Mouse (Mus musculus) heart, embryonic 14.5 days (tissue): ENCODE results near the gene Nsd2. TPM values are rescaled to one million over a fixed set of nuclear protein-coding genes. Genes with fewer than 3 reads are reported as not detected.

ENCODE experiments used
- ATAC-seq: fragments of 200-750 bp; cut with Nextera tagmentation; 2 replicates; pipeline ENCODE4 v1.8.0; 2017; ENCODE audit warnings: low read depth, moderate TSS enrichment; ENCODE audit not compliant: insufficient number of reproducible peaks, insufficient read depth, low FRiP score
- H3K27ac ChIP-seq, 2 experiments: fragments of 200-500 bp in 1 of 2; fragments of 300-500 bp in 1 of 2; sonication (generic) in 1 of 2; replicated peaks in 1 of 2; 2 replicates each; pipeline ENCODE4 v1.5.1; 2012 to 2014; ENCODE audit warnings: low read depth in 2 of 2, low read length in 2 of 2, control low read depth in 1 of 2, mild to moderate bottlenecking in 1 of 2, mixed read lengths in 1 of 2; ENCODE audit not compliant: control insufficient read depth in 1 of 2, insufficient read depth in 1 of 2
- H3K27me3 ChIP-seq: fragments of 300-500 bp; sonication (generic); 2 replicates; pipeline ENCODE4 v1.6.1; 2014; ENCODE audit warnings: mild to moderate bottlenecking, low read length, control low read depth; ENCODE audit not compliant: control insufficient read depth, insufficient read depth
- H3K36me3 ChIP-seq: fragments of 300-500 bp; sonication (generic); 2 replicates; pipeline ENCODE4 v1.6.1; 2014; ENCODE audit warnings: mild to moderate bottlenecking, control low read depth, low read length, mixed read lengths; ENCODE audit not compliant: control insufficient read depth, insufficient read depth
- H3K4me1 ChIP-seq, 2 experiments: fragments of 200-500 bp in 1 of 2; fragments of 300-500 bp in 1 of 2; sonication (generic) in 1 of 2; 2 replicates each; pipeline ENCODE4 v1.6.1; 2012 to 2014; ENCODE audit warnings: low read length in 2 of 2, control low read depth in 1 of 2, mixed read lengths in 1 of 2; ENCODE audit not compliant: control insufficient read depth in 2 of 2, insufficient read depth in 2 of 2
- H3K4me2 ChIP-seq: fragments of 300-500 bp; sonication (generic); 2 replicates; pipeline ENCODE4 v1.6.1; 2014; ENCODE audit warnings: mild to moderate bottlenecking, low read length
- H3K4me3 ChIP-seq, 2 experiments: fragments of 200-500 bp in 1 of 2; fragments of 300-500 bp in 1 of 2; sonication (generic) in 1 of 2; 2 replicates each; pipeline ENCODE4 v1.5.1; 2012 to 2014; ENCODE audit warnings: low read length in 2 of 2, mild to moderate bottlenecking in 2 of 2, control low read depth in 1 of 2, low read depth in 1 of 2, moderate library complexity in 1 of 2; ENCODE audit not compliant: control insufficient read depth in 1 of 2, insufficient read depth in 1 of 2
- H3K9ac ChIP-seq: fragments of 300-500 bp; sonication (generic); 2 replicates; pipeline ENCODE4 v1.6.1; 2014; ENCODE audit warnings: mild to moderate bottlenecking, low read length
- H3K9me3 ChIP-seq: fragments of 300-500 bp; sonication (generic); 2 replicates; pipeline ENCODE4 v1.6.1; 2016; ENCODE audit warnings: low read length, control low read depth; ENCODE audit not compliant: control insufficient read depth
- WGBS: fragments of 180-500 bp; shearing (Covaris S2); extraction: QIAGEN DNeasy Blood & Tissue Kit; methylation state at CpG from one replicate; pipeline ENCODE4 v1.1.7; 2014; 5-methylcytosine and 5-hydroxymethylcytosine counted together
- polyA plus RNA-seq: library from polyadenylated mRNA; unstranded; fragments of >200 nt; fragmentation: Nextera tagmentation; extraction: Ambion mirVana; gene quantifications from 2 replicates; pipeline ENCODE4 v1.2.1, GENCODE M21; 2014

The Nsd2 gene
- polyA plus RNA-seq, 1 experiment from 2014 or later, result 37.7 TPM

- Histone ChIP-seq H3K4me1 (no peaks in the 10 kb centered on the region), H3K9ac (no peak overlapping the region), H3K27ac (no peak overlapping the region), H3K4me3 (no peak overlapping the region), H3K36me3 (peaks cover 69% of the 10 kb centered on the region), H3K4me2 (no peak overlapping the region), H3K9me3 (no peaks in the 10 kb centered on the region), H3K27me3 (no peaks in the 10 kb centered on the region)
- ATAC-seq, result no peak
- 82% methylated on average over 2 of the region's 2 CpGs for WGBS
Measured at GRCm38 (mm10) chr5:33854019-33854418, 33.5 kb downstream of the Nsd2 start.

GRCm38 (mm10) chr5:33857693-33858092 lies 37.2 kb downstream of the Nsd2 start:
- no peak overlapping the region for H3K27ac ChIP-seq
- no peaks in the 10 kb centered on the region for H3K27me3 ChIP-seq
- no peak overlapping the region for H3K4me3 ChIP-seq
- H3K9me3 ChIP-seq, result no peaks in the 10 kb centered on the region; the same call in 1 of the 2 replicates
- no peak overlapping the region for H3K9ac ChIP-seq
- peaks cover 88% of the 10 kb centered on the region for H3K36me3 ChIP-seq
- no peaks in the 10 kb centered on the region for H3K4me1 ChIP-seq
- ATAC-seq, result no peak
- no peak overlapping the region for H3K4me2 ChIP-seq

DNA sequence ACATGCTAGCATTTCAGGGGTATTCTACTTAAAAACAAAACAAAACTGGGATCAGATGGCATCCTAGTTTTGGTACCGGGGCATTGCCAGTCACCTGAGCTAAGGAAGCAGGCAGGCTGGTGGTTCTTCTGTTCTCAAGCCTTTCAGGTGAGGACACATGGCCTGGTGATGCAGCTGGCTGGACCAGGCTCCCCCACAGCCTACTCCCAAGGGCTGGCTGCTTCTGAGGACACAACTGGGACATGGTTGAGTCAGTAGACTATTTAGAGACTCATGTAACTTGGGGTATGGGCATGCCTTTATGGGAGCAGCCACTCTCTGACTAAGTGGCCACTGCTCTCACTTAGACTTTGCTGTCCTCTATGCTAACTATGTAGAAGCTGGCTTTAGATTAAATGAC lies 54.9 kb downstream of the Nsd2 start:
- Histone ChIP-seq H3K27me3 (no peaks in the 10 kb centered on the region), H3K4me1 (no peaks in the 10 kb centered on the region), H3K4me3 (no peak overlapping the region), H3K9ac (no peak overlapping the region), H3K9me3 (no peaks in the 10 kb centered on the region), H3K36me3 (peaks cover 89% of the 10 kb centered on the region), H3K4me2 (no peak overlapping the region), H3K27ac (no peak overlapping the region)
- 96% methylated on average over 1 of the region's 1 CpGs for WGBS
- ATAC-seq, result no peak

DNA sequence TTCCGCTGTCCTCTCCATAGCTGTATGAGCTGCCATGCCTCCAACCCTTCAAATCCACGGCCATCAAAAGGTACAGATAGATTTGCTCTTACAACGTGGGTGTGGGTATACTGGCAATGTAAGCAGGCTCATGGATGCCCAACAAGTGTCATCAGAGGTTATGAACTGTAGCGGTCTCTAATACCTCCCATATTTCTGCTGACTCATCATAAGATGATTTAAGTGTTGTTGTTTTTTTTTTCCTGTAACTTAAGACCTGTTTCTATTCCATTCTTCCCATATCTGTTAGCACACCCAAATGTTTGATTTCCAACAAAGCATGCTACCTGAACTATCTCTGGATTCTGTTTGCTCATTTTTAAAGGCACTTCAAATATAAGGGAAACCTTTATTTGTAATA lies 60.6 kb downstream of the Nsd2 start:
- no peak overlapping the region for H3K27ac ChIP-seq
- ATAC-seq, result no peak
- no peak overlapping the region for H3K9ac ChIP-seq
- no peak overlapping the region for H3K4me2 ChIP-seq
- WGBS, result 96% methylated on average over 4 of the region's 4 CpGs
- peaks cover 96% of the 10 kb centered on the region for H3K36me3 ChIP-seq
- H3K4me1 ChIP-seq, result no peaks in the 10 kb centered on the region
- no peaks in the 10 kb centered on the region for H3K27me3 ChIP-seq
- no peak overlapping the region for H3K4me3 ChIP-seq
- no peaks in the 10 kb centered on the region for H3K9me3 ChIP-seq

DNA sequence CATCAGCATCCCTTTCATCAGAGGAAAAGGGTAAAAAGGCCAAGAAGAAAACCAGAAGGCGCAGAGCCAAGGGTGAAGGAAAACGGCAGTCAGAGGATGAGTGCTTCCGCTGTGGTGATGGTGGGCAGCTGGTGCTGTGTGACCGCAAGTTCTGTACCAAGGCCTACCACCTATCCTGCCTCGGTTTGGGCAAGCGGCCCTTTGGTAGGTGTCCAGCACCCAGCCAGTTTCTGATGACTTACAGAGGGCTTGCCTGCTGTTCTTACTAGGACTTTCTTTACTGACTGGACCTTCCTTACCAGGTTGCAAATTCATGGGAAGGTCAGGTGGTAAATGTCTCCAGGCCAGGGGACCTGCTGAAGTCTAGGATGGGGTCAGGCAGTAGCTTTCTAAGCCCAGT lies 72.9 kb downstream of the Nsd2 start:
- no peak for ATAC-seq
- no peaks in the 10 kb centered on the region for H3K4me1 ChIP-seq
- H3K36me3 ChIP-seq, result peaks cover 100% of the 10 kb centered on the region
- H3K27ac ChIP-seq, result no peak overlapping the region
- no peaks in the 10 kb centered on the region for H3K27me3 ChIP-seq
- H3K4me3 ChIP-seq, result no peak overlapping the region
- H3K4me2 ChIP-seq, result no peak overlapping the region
- no peaks in the 10 kb centered on the region for H3K9me3 ChIP-seq
- no peak overlapping the region for H3K9ac ChIP-seq
- WGBS, result 94% methylated on average over 6 of the region's 6 CpGs

GRCm38 (mm10) chr5:33895116-33895515 lies 74.6 kb downstream of the Nsd2 start:
- ATAC-seq, result no peak

GRCm38 (mm10) chr5:33897158-33897557 lies 76.6 kb downstream of the Nsd2 start:
- Histone ChIP-seq H3K4me1 (no peaks in the 10 kb centered on the region), H3K4me3 (no peak overlapping the region), H3K9me3 (no peaks in the 10 kb centered on the region), H3K4me2 (no peak overlapping the region), H3K27me3 (no peaks in the 10 kb centered on the region), H3K36me3 (peaks cover 100% of the 10 kb centered on the region), H3K27ac (no peak overlapping the region), H3K9ac (no peak overlapping the region)
- ATAC-seq, result no peak
- 85% methylated on average over 2 of the region's 2 CpGs for WGBS

More at GRCm38 (mm10) chr5:33895116-33895515, 74.6 kb downstream of the Nsd2 start:
- Histone ChIP-seq H3K4me3 (no peak overlapping the region), H3K36me3 (peaks cover 100% of the 10 kb centered on the region), H3K4me2 (no peak overlapping the region), H3K9me3 (no peaks in the 10 kb centered on the region), H3K4me1 (no peaks in the 10 kb centered on the region), H3K27me3 (no peaks in the 10 kb centered on the region), H3K27ac (no peak overlapping the region), H3K9ac (no peak overlapping the region)
- WGBS, result 83% methylated on average over 9 of the region's 9 CpGs

GRCm38 (mm10) chr5:33898671-33899070 lies 78.1 kb downstream of the Nsd2 start:
- ATAC-seq, result no peak
- Histone ChIP-seq H3K36me3 (peaks cover 97% of the 10 kb centered on the region), H3K4me3 (no peak overlapping the region), H3K27me3 (no peaks in the 10 kb centered on the region), H3K4me2 (no peak overlapping the region), H3K4me1 (no peaks in the 10 kb centered on the region), H3K27ac (no peak overlapping the region), H3K9me3 (no peaks in the 10 kb centered on the region), H3K9ac (no peak overlapping the region)
- WGBS, result 87% methylated on average over 9 of the region's 9 CpGs
